Mouse (Mus musculus): ENCODE measurements around the gene Fggy.

GRCm38 (mm10) chr4:95557333-95557956, at the start of gene Fggy:
- TF ChIP-seq CTCF (IDR thresholded peaks at IDR 0.05; ENCODE audit: control insufficient read depth, insufficient read depth, insufficient read length) = no peak
- TF ChIP-seq CEBPB (IDR thresholded peaks at IDR 0.05; ENCODE audit: low read depth) = no peak
- TF ChIP-seq USF1 (IDR thresholded peaks at IDR 0.05; ENCODE audit: low read depth) = no peak
- no peak for TF ChIP-seq MYOD1 (IDR thresholded peaks at IDR 0.05; ENCODE audit: control insufficient read depth, insufficient read length, low read depth)
- no peak for TF ChIP-seq MAX (IDR thresholded peaks at IDR 0.05)
- no peak for TF ChIP-seq FOSL1 (IDR thresholded peaks at IDR 0.05; ENCODE audit: insufficient read depth, low read length, poor library complexity, severe bottlenecking)
